Mouse (Mus musculus): ENCODE data around the gene Rapgef3. TPM values are rescaled to one million over a fixed set of nuclear protein-coding genes. Genes with fewer than 3 reads are reported as not detected.

Gene Rapgef3
- polyA plus RNA-seq, 1 experiment from 2014 or later = 20.8 TPM

DNA sequence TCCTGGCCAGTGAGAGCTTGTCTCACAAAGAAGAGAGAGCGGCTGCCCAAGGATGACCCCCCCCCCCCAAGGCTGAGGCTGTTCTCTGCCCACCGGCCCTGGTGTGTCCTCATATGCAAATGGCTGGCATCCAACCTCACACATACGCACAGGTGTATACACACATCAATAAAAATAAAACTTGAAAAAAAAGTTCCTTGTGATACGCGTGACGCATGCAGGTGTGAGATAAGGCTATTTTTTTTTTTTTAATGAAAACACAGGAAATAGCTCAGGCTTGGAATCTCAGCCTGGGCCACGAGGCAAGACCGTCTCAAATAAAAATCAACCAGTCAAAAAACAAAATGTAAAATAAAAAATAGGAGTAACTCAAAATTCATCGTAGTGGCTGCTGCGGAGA is 21.5 kb downstream of the Rapgef3 start:
- Histone ChIP-seq H3K27ac (ENCODE audit: low read length) (no peak overlapping the region), H3K4me3 (ENCODE audit: low read length) (no peak overlapping the region), H3K36me3 (ENCODE audit: control insufficient read depth, insufficient read depth, low read length) (peaks cover 3% of the 10 kb centered on the region; the same call in 1 of the 2 replicates), H3K4me2 (ENCODE audit: low read depth, low read length) (no peak overlapping the region), H3K4me1 (replicated peaks; ENCODE audit: control insufficient read depth, insufficient read depth, low read length) (peaks cover 14% of the 10 kb centered on the region), H3K9ac (ENCODE audit: low read length) (no peak overlapping the region), H3K9me3 (ENCODE audit: control insufficient read depth, low read length) (no peaks in the 10 kb centered on the region), H3K27me3 (ENCODE audit: control insufficient read depth, insufficient read depth, low read depth, low read length) (no peaks in the 10 kb centered on the region)
- 84% methylated on average over 10 of the region's 10 CpGs for WGBS
- no peak for ATAC-seq (ENCODE audit: low read depth)

DNA sequence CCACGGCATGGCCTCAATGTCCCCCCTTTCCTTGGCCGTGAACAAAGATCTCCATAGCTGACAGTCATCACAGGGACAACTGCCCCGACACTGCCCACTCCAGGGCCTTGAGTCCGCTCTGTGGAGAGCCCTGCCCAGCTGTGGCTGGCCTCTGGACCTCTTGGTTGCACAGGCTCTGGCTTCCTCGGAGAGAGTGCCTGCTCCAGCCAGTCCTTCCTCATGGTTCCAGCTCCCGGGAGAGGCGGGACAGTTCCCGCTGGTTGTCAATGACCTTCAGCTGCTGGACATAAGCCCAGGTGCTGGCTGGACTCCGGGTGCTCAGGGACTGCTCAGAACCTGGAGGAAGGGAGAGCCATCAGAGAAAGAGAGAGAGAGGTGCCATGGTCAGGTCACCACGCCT is 22.4 kb downstream of the Rapgef3 start:
- Histone ChIP-seq H3K4me2 (ENCODE audit: low read depth, low read length) (no peak overlapping the region), H3K4me1 (replicated peaks; ENCODE audit: control insufficient read depth, insufficient read depth, low read length) (peaks cover 5% of the 10 kb centered on the region), H3K9ac (ENCODE audit: low read length) (no peak overlapping the region), H3K27ac (ENCODE audit: low read length) (no peak overlapping the region), H3K9me3 (ENCODE audit: control insufficient read depth, low read length) (no peaks in the 10 kb centered on the region), H3K36me3 (ENCODE audit: control insufficient read depth, insufficient read depth, low read length) (peaks cover 3% of the 10 kb centered on the region; the same call in 1 of the 2 replicates), H3K4me3 (ENCODE audit: low read length) (no peak overlapping the region), H3K27me3 (ENCODE audit: control insufficient read depth, insufficient read depth, low read depth, low read length) (no peaks in the 10 kb centered on the region)
- WGBS = 50% methylated on average over 10 of the region's 10 CpGs
- ATAC-seq (ENCODE audit: low read depth) = peak; percentile 44; the same call in 1 of the 2 replicates

DNA sequence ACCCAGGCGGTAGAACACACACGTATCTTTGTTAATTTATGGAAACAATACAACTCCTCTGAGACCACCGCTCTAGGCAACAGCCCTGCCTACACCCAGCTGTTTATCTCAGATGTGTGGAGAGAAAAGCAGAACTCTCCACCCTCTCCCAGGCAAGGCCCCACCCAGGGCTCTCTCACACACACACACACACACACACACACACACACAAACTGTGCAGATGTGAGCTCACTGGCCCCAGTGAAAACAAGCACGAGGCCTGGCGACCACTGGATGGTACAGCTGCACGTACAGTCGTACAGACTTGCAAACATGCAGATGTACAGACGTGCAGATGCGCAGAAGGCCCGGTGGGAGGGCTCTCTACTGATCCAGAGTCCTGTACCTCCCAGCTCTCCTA is 22.8 kb downstream of the Rapgef3 start:
- Histone ChIP-seq H3K9ac (ENCODE audit: low read length) (no peak overlapping the region), H3K27ac (ENCODE audit: low read length) (no peak overlapping the region), H3K9me3 (ENCODE audit: control insufficient read depth, low read length) (no peaks in the 10 kb centered on the region), H3K36me3 (ENCODE audit: control insufficient read depth, insufficient read depth, low read length) (peaks cover 3% of the 10 kb centered on the region; the same call in 1 of the 2 replicates), H3K4me1 (replicated peaks; ENCODE audit: control insufficient read depth, insufficient read depth, low read length) (peaks cover under 1% of the 10 kb centered on the region), H3K4me3 (ENCODE audit: low read length) (no peak overlapping the region), H3K4me2 (ENCODE audit: low read depth, low read length) (no peak overlapping the region), H3K27me3 (ENCODE audit: control insufficient read depth, insufficient read depth, low read depth, low read length) (no peaks in the 10 kb centered on the region)
- peak; percentile 26; the same call in 1 of the 2 replicates for ATAC-seq (ENCODE audit: low read depth)
- 64% methylated on average over 10 of the region's 10 CpGs for WGBS

DNA sequence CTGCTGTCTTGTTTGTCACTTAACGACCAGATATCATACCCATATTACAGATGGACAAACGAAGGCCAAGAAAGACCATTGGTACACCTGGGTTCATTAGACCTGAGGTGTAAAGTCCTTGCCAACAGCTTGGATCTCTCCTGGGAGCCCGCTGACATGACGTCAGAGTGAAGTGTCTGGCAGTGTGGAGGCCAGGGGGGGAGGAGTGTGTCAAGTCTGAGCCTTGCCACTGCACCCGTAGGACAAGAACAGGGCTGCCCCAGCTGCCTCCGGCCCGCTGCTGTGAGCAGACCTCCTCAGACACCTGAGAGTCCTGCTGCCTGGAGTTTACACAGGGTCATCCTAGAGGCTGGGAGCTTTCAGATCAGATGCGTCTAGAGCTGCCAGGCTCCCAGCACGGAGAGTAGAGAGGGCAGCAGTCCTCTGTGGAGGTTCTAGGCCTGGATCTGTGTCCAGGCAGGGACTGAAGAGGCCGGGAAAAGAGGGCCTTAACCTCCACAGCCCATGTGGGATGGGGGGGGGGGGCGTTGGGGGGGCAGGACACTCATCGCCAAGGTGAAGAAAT is 23.7 kb downstream of the Rapgef3 start:
- no peak overlapping the region for H3K4me3 ChIP-seq (ENCODE audit: low read length)
- H3K27ac ChIP-seq (ENCODE audit: low read length) = no peak overlapping the region
- no peaks in the 10 kb centered on the region for H3K9me3 ChIP-seq (ENCODE audit: control insufficient read depth, low read length)
- no peaks in the 10 kb centered on the region for H3K27me3 ChIP-seq (ENCODE audit: control insufficient read depth, insufficient read depth, low read depth, low read length)
- H3K4me2 ChIP-seq (ENCODE audit: low read depth, low read length) = no peak overlapping the region
- no peak for ATAC-seq (ENCODE audit: low read depth)
- no peaks in the 10 kb centered on the region for H3K4me1 ChIP-seq (replicated peaks; ENCODE audit: control insufficient read depth, insufficient read depth, low read length)
- H3K36me3 ChIP-seq (ENCODE audit: control insufficient read depth, insufficient read depth, low read length) = peaks cover 3% of the 10 kb centered on the region; the same call in 1 of the 2 replicates
- WGBS = 55% methylated on average over 12 of the region's 12 CpGs
- no peak overlapping the region for H3K9ac ChIP-seq (ENCODE audit: low read length)

DNA sequence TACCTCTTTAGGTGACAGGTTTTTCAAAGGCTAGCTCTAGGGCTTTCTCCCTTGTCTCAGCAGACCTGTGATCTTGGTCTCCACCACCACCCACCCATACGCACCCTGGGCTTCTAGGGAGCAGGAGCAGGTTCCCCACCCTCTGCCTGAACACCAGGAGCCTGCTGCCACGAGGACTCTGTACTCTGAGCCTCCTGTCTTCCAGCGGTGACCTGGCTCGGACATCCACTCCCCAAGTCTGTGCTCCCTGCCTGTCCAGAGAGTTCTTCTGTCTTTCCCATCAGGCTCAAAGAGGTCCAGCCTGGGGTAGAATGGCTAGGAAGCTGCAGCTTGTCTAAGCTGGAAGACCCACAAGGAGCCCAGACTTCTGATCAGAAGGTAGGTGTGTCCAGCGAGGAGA is 24.6 kb downstream of the Rapgef3 start:
- no peak for ATAC-seq (ENCODE audit: low read depth)
- no peak overlapping the region for H3K4me3 ChIP-seq (ENCODE audit: low read length)
- WGBS = 81% methylated on average over 5 of the region's 5 CpGs
- no peaks in the 10 kb centered on the region for H3K4me1 ChIP-seq (replicated peaks; ENCODE audit: control insufficient read depth, insufficient read depth, low read length)
- no peak overlapping the region for H3K4me2 ChIP-seq (ENCODE audit: low read depth, low read length)
- no peak overlapping the region for H3K9ac ChIP-seq (ENCODE audit: low read length)
- H3K27ac ChIP-seq (ENCODE audit: low read length) = no peak overlapping the region
- H3K9me3 ChIP-seq (ENCODE audit: control insufficient read depth, low read length) = no peaks in the 10 kb centered on the region
- peaks cover 3% of the 10 kb centered on the region; the same call in 1 of the 2 replicates for H3K36me3 ChIP-seq (ENCODE audit: control insufficient read depth, insufficient read depth, low read length)
- no peaks in the 10 kb centered on the region for H3K27me3 ChIP-seq (ENCODE audit: control insufficient read depth, insufficient read depth, low read depth, low read length)

DNA sequence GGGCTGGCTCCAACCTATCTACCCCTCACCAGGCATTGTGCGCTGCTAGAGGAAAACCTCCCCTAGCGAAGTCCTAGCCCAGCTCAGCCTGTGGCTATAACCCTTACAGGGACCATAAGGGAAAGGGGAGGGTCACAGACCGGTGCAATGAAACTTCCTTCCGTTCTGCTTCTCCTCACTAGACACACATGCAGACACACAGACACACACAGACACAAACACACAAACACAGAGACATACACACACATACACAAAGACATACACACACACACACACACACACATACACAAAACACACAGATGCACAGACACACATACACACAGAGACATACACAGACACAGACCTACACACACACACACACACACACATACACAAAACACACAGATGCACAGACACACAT is 25.2 kb downstream of the Rapgef3 start:
- H3K36me3 ChIP-seq (ENCODE audit: control insufficient read depth, insufficient read depth, low read length) = peaks cover 3% of the 10 kb centered on the region; the same call in 1 of the 2 replicates
- H3K4me2 ChIP-seq (ENCODE audit: low read depth, low read length) = no peak overlapping the region
- ATAC-seq (ENCODE audit: low read depth) = no peak
- no peak overlapping the region for H3K27ac ChIP-seq (ENCODE audit: low read length)
- no peaks in the 10 kb centered on the region for H3K4me1 ChIP-seq (replicated peaks; ENCODE audit: control insufficient read depth, insufficient read depth, low read length)
- WGBS = 72% methylated on average over 4 of the region's 4 CpGs
- no peaks in the 10 kb centered on the region for H3K9me3 ChIP-seq (ENCODE audit: control insufficient read depth, low read length)
- H3K9ac ChIP-seq (ENCODE audit: low read length) = no peak overlapping the region
- no peaks in the 10 kb centered on the region for H3K27me3 ChIP-seq (ENCODE audit: control insufficient read depth, insufficient read depth, low read depth, low read length)
- H3K4me3 ChIP-seq (ENCODE audit: low read length) = no peak overlapping the region

DNA sequence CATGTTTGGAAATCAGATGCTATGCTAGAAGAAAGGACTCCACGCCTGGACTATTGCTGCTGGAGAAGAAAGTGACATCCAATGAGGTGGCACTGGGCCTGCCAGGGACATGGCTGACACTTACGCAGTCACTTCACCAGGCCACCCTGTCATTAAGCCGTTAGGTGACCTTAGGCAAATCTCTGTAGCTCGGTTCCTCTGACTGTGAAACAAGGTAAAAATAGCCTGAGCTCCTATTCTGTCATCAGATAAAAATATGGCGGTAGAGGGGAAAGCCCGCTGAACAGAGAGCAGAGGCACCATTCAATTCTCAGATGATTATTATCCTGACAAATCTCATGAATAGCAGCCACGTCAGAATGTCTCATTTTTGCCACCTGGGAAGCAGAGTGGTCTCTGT is 25.7 kb downstream of the Rapgef3 start:
- Histone ChIP-seq H3K4me2 (ENCODE audit: low read depth, low read length) (no peak overlapping the region), H3K4me1 (replicated peaks; ENCODE audit: control insufficient read depth, insufficient read depth, low read length) (no peaks in the 10 kb centered on the region), H3K4me3 (ENCODE audit: low read length) (no peak overlapping the region), H3K9me3 (ENCODE audit: control insufficient read depth, low read length) (no peaks in the 10 kb centered on the region), H3K27me3 (ENCODE audit: control insufficient read depth, insufficient read depth, low read depth, low read length) (no peaks in the 10 kb centered on the region), H3K27ac (ENCODE audit: low read length) (no peak overlapping the region), H3K36me3 (ENCODE audit: control insufficient read depth, insufficient read depth, low read length) (peaks cover 3% of the 10 kb centered on the region; the same call in 1 of the 2 replicates), H3K9ac (ENCODE audit: low read length) (no peak overlapping the region)
- WGBS = 55% methylated on average over 7 of the region's 7 CpGs
- ATAC-seq (ENCODE audit: low read depth) = no peak

DNA sequence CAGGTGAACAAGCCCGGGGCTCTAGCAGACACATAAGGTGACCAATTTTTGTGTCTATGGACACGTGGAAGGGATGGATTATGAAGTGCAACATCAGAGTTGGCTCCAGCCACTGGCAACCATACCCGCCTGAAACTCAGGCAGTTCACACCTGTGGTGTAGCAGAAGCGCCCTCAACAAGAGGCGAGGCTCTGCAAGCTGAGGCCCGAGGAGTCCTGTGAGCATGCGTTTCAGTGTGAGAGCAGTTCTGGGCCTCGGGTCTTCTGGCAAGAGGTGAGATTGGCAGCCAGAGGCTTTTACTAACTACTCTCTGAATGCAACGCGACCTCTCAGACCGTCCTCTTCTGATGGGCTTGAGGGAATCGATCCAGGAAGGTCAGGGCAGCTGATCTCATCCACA is 26.1 kb downstream of the Rapgef3 start:
- WGBS = 71% methylated on average over 12 of the region's 12 CpGs
- Histone ChIP-seq H3K27ac (ENCODE audit: low read length) (no peak overlapping the region), H3K9ac (ENCODE audit: low read length) (no peak overlapping the region), H3K27me3 (ENCODE audit: control insufficient read depth, insufficient read depth, low read depth, low read length) (no peaks in the 10 kb centered on the region), H3K36me3 (ENCODE audit: control insufficient read depth, insufficient read depth, low read length) (peaks cover 2% of the 10 kb centered on the region; the same call in 1 of the 2 replicates), H3K4me3 (ENCODE audit: low read length) (no peak overlapping the region), H3K4me2 (ENCODE audit: low read depth, low read length) (no peak overlapping the region), H3K9me3 (ENCODE audit: control insufficient read depth, low read length) (no peaks in the 10 kb centered on the region), H3K4me1 (replicated peaks; ENCODE audit: control insufficient read depth, insufficient read depth, low read length) (no peaks in the 10 kb centered on the region)
- ATAC-seq (ENCODE audit: low read depth) = no peak

DNA sequence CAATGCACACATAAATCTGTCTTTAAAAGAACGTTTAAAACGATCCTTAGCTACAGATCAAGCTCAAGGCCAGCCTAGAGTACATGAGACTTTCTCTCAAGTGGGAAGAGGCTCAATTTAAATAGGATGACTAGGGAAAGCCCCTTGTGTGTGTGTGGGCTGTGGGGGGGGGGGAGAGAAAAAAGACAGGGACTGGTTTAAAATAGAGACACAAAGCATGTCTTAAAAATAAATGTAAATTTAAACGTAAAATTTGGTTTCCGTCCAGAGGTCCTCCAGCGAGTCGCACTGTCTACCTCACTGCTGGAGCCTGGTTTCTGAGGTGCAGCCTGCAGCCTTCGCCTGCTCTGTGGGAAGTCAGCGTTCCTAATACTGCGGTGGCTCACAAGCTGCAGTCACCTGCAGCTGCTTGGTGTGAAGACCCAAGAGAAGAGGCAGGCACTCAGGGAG is 27.5 kb downstream of the Rapgef3 start:
- 72% methylated on average over 9 of the region's 9 CpGs for WGBS
- no peaks in the 10 kb centered on the region for H3K9me3 ChIP-seq (ENCODE audit: control insufficient read depth, low read length)
- no peak overlapping the region for H3K4me2 ChIP-seq (ENCODE audit: low read depth, low read length)
- H3K36me3 ChIP-seq (ENCODE audit: control insufficient read depth, insufficient read depth, low read length) = no peaks in the 10 kb centered on the region
- no peaks in the 10 kb centered on the region for H3K27me3 ChIP-seq (ENCODE audit: control insufficient read depth, insufficient read depth, low read depth, low read length)
- H3K27ac ChIP-seq (ENCODE audit: low read length) = no peak overlapping the region
- H3K9ac ChIP-seq (ENCODE audit: low read length) = no peak overlapping the region
- no peaks in the 10 kb centered on the region for H3K4me1 ChIP-seq (replicated peaks; ENCODE audit: control insufficient read depth, insufficient read depth, low read length)
- no peak for ATAC-seq (ENCODE audit: low read depth)
- no peak overlapping the region for H3K4me3 ChIP-seq (ENCODE audit: low read length)

Data from lung, embryonic 16.5 days (tissue).